Mouse (Mus musculus) left cerebral cortex, adult 9 months (tissue): ENCODE measurements at regions not wholly inside any gene's neighbourhood (a gene's known extent, or its start where the extent isn't known, plus 50 kb on each side); places are given as distances from the start of the nearest gene placed in this dataset.

Experiments
- DNase-seq, 2 experiments: peaks; one replicate each; pipeline ENCODE4 v3.0.0; 2022; ENCODE audit warnings: low spot score in 2 of 2

DNA sequence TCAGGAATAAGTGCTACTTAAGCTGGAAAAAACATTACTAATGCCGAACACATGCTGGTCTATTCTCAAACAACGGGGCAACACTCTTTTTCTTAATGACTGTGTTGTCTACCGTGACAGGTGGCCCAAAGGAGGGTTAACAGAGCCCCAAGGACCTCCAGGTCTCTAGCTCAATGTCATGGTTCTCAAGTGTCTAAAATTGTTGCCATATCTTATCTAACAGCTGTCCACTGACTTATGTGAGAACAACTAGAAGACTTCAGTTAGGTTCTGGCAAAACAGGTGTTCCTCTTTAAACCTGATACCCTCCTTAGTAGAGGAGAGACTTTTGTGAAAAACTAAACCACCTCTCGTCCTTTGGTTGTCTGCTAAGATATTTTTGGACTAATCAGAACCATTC lies 257.4 kb upstream of the Tbl1xr1 start:
- DNase-seq: no peak

- DNase-seq: no peak
These were observed 256.3 kb upstream of the Tbl1xr1 start for GRCm38 (mm10) chr3:21820051-21820598.

DNA sequence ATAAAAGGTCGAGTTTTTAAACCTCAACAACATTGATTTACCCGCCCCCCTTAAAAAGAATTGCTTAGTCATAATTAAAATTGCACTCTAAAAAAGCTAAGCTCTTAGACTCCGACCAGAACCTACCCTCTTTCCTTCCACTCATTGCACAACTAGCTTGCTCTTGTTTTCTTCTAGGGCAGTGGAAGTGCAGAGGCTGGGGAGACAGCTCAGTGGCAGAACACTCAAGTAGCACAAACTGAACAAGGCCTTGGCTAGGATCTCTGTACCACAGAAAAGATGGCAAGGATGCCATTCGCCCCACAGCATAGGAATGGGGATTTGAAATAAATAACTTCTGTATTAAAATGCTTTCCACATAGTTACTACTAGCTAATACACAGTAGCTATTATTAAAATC lies 253.8 kb upstream of the Tbl1xr1 start:
- no peak for DNase-seq

DNA sequence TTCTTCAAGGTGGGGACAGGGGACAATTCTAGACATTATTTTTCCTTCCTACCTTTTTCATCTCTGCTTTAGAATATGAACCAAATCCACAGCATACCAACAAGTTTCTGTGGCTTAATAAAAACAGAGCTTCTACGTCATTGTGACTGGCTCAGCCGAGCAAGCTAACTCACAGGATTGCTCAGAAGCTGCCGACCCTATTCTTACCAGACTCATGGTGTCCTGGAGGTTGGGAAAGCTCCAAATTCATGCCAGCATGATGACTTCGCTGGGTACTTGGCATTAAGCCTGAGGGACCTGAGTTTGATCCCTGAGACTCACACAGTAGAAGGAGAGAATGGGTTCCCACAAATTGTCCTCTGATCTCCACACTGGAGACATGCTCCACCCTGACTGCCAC lies 253.1 kb upstream of the Tbl1xr1 start:
- no peak for DNase-seq

- peak in 1 of 2 experiments; percentile 15 for DNase-seq
These were observed 252.2 kb upstream of the Tbl1xr1 start for GRCm38 (mm10) chr3:21824101-21824880.

GRCm38 (mm10) chr3:21824913-21825610 lies 251.4 kb upstream of the Tbl1xr1 start:
- DNase-seq: no peak

DNA sequence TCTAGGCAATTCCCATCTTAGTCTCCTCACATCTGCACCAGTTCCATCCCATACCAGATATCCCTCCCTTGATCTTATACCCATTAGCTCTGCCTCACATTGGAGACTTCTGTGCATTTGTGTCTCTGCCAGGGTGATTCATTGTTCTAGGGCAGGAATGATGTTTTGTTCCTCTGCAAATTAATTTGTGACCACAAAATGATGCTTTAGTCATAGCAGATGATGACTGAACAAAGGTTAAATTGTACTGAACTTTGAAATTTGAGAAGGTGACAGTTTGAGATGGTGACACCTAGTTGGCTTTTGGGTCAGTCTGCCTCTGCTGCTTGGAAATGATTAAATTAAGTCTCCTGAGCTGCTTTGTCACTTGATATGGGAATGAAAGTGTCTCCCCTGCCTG lies 248.8 kb upstream of the Tbl1xr1 start:
- no peak for DNase-seq

- DNase-seq: no peak
These were observed 243.3 kb upstream of the Tbl1xr1 start for GRCm38 (mm10) chr3:21833111-21833510.

GRCm38 (mm10) chr3:21835526-21835925 lies 240.9 kb upstream of the Tbl1xr1 start:
- no peak for DNase-seq

DNA sequence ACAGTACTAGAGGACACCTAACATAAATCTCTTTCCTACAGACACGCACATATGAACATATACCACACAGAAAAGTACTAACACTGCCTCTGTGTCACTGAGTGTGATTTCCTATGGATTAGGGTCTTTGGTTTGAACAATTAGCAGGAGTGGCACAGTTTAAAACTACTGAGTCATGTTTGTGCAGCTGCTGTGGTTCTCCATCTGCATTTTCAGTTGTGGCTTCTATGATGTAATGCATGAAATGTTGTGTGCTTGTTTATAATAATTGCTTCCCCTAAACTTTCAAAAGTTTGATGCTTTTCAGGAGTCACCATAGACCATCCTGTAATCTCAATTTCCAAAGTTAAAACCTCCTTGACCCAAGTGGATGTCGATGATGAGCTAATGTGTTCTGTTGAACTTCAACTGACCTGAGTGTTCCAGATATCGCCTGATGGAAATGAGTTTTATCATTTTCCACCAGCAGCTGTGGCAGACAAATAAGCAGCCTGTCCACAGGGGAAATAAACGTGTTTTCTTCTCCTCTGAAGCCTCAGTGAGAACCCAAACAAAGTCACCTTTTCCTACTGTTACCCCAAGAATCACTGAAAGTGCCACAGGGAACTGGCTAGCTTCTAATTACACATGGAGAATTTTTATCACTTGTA lies 239.0 kb upstream of the Tbl1xr1 start:
- no peak for DNase-seq

DNA sequence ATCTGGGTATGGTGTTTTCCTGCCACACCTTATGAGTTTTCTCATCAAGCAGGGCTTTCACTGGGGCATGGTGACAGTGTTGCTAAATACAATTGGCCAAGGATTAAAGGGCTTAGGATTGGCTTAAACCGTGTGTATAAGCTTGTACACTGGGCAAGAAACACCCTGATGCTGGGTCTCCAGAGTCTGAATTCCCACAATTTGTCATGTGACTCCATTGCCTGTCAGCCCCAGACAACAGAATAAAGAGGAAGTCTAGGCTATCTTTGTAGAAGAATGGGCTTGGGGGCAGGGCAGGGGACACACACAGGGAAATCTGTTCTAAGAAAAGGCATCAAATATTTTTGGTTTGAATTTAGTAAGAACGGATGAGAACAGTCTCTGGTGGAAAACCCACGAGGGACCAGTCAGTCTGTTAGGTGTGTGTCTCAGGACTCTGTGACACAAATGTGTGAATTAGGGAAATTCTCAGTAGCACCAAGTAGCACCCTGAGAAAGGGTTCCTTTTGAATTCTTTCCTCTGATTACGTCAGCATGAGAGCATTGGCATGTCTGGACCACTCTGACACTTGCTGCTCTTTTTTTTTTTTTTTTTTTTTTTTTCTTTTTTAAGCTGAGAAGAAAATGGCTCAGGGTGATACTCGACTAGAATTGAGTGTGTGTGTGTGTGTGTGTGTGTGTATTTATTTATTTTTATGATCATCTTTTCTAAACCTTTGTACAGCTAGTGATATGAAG lies 235.5 kb upstream of the Tbl1xr1 start:
- no peak for DNase-seq

- DNase-seq: no peak
These were observed 234.9 kb upstream of the Tbl1xr1 start for GRCm38 (mm10) chr3:21841506-21841905.

- DNase-seq: no peak
These were observed 233.7 kb upstream of the Tbl1xr1 start for GRCm38 (mm10) chr3:21842545-21843291.

- no peak for DNase-seq
These were observed 233.1 kb upstream of the Tbl1xr1 start for GRCm38 (mm10) chr3:21843292-21843852.

- DNase-seq: no peak
These were observed 226.6 kb upstream of the Tbl1xr1 start for GRCm38 (mm10) chr3:21849831-21850230.

- DNase-seq: no peak
These were observed 225.5 kb upstream of the Tbl1xr1 start for GRCm38 (mm10) chr3:21850977-21851376.

- no peak for DNase-seq
These were observed 222.1 kb upstream of the Tbl1xr1 start for GRCm38 (mm10) chr3:21854340-21854739.

GRCm38 (mm10) chr3:21859436-21859835 lies 217.0 kb upstream of the Tbl1xr1 start:
- no peak for DNase-seq

DNA sequence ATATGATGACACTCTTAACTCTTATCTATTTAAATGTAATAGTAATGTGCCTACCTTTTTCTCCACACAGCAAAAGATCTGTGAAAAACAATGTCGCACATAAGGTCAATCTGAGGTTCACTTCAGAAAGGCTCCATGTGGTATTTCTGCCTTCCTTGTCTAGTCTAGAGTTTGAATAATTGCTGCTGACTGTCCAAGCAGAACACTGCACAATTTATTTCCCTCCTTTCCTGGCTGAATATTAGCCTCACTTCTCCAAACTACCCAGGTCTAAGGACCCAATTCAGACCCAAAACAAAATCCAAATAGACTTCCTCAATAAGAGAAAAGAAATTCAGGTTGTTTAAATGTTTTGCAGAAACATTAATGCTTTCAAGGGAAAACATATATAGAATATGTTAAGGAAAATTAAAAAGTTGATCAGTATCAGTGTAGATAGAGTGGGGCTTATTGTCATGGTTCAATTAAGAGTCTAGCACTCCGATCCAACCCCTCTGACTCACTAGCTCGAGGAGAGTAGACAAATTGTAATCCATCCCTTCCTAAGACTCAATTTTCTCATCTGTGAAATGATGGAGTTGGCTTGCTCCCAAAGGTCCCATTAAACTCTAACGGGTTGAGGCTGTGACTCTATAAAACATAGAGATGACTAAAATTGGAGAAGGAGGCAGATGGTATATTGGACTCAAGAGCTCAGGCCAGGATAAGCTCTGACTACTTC lies 215.4 kb upstream of the Tbl1xr1 start:
- DNase-seq: no peak

DNA sequence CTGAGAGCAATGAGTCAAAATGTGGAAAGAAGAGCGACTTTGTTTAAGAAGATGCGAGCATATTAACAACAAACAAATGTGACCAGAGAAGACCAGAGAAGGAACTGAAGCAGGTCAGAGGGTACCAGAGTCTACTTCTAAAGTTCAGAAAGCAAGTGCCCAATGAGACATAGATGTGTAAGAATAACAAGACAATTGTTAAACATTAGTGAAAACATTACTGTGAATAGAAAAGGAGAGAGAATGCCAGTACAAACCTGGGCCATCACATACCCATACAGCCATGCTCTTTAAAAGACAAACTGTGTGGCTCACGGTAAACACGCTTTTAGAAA lies 214.8 kb upstream of the Tbl1xr1 start:
- no peak for DNase-seq
